Mouse (Mus musculus) layer of hippocampus, adult 2 months (tissue): ENCODE data around the gene Rprm. TPM values are rescaled to one million over a fixed set of nuclear protein-coding genes. Genes with fewer than 3 reads are reported as not detected.

Experiments used
- DNase-seq, 2 experiments: peaks; one replicate each; pipeline ENCODE4 v3.0.0; 2022; ENCODE audit warnings: low spot score in 2 of 2
- H3K27ac ChIP-seq: fragments of 200-600 bp; 2 replicates; pipeline ENCODE4 v1.8.1; 2022
- H3K4me3 ChIP-seq: fragments of 200-600 bp; 2 replicates; pipeline ENCODE4 v1.8.1; 2022; ENCODE audit warnings: mild to moderate bottlenecking
- CTCF ChIP-seq: fragments of 200-600 bp; conservative IDR thresholded peaks from 2 replicates; pipeline ENCODE4 v1.8.1; 2022; ENCODE audit warnings: antibody characterized with exemption, mild to moderate bottlenecking, moderate library complexity
- total RNA-seq, 2 experiments: library from RNA; stranded (reverse); gene quantifications; 2 replicates each; pipeline ENCODE4 v1.2.3; 2021

The Rprm gene
- total RNA-seq, 2 experiments from 2014 or later, result 50.9 to 52.0 TPM

DNA sequence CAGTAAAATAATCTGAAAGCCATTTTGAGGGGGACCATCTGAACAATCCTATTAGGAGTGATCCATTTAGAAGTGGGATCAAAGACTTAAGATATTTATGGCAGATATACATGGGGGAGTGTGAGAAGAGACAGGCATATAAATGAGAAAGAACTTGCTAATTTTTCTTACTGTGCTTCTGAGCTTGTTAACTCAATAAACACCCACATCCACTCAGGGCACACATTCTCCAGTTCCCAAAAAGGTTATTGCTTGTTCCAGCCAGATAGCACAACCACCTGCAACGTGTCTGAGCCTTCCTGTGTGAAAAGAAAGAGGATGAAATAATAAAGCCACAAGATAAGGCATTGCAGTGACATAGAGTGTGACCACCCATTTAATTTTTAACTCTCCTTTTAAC lies 22.9 kb downstream of the Rprm start:
- TF ChIP-seq CTCF, result no peak
- DNase-seq, result no peak
- H3K27ac ChIP-seq, result no peak overlapping the region
- no peak overlapping the region for H3K4me3 ChIP-seq

DNA sequence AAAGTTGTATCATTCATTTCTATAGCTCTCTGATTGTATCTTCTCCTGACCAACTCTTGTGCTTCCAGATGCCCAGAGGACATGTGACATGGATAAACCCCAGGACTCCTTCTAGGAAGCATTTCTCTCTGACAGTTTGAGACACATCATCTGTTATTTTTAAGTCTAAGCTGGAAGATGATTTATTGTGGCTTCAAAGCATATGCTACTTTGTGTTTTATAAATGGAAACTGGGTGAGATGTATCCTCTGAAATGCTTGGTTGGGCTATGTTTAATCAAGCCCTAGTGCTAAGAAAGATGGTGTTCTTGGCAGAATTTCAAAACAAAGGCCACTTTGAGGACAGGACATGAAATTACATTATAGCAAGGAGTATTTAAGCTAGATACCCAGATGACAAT lies 24.3 kb downstream of the Rprm start:
- H3K4me3 ChIP-seq, result no peak overlapping the region
- TF ChIP-seq CTCF, result no peak
- DNase-seq, result no peak
- no peak overlapping the region for H3K27ac ChIP-seq
